Mouse (Mus musculus): ENCODE measurements around the gene Crk.

Crk gene

DNA sequence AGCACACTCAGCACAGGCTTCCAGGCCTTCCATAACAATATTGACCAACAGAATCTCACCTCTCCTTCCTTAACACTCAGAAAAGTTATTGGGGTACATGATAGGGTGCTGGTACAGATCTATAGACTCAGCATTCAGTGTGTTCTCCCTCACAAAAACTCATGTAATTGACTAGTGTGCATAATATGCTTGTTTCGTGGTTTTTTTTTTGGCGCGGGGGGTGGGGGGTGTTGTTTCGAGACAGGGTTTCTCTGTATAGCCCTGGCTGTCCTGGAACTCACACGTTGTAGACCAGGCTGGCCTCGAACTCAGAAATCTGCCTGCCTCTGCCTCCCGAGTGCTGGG is 59.4 kb downstream of the Crk start:
- no peak for DNase-seq (ENCODE audit: low spot score)

DNA sequence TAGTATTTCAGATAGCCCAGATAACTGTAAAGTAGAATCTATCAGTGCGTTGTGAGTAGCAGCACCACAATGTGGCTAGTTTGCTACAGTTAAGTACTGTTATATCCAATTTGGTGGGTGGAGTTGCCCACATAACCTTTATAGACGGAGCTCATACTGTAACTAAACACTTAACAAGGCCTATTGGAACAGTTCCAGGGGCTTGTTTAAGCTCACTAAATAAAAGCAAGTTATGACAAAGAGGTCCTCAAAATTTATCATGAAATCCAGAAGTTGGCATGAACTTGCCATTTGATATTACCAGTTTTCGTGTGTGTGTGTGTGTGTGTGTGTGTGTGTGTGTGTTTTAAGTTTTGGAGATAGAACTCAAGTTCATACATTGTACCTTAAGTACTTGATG is 61.1 kb downstream of the Crk start:
- DNase-seq (ENCODE audit: low spot score), result no peak

DNA sequence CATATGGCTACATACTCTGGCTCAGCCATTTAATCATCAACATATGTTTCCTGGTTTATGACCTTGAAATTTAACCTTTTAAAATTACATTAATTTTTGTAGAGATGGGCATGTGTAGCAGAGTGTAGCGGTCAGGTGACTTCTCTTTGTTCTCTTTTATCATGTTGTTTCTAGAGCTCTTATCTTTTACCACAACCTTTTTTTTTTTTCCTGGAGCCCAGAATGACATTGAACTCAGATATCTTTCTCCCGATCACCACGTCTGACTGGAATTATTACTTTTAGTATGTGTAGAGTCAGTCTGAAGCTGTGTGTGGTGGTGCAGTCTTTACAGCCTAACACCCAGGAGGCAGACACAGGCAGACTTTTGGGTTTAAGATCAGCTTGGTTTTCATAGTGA is 62.6 kb downstream of the Crk start:
- DNase-seq (ENCODE audit: low spot score), result no peak

DNA sequence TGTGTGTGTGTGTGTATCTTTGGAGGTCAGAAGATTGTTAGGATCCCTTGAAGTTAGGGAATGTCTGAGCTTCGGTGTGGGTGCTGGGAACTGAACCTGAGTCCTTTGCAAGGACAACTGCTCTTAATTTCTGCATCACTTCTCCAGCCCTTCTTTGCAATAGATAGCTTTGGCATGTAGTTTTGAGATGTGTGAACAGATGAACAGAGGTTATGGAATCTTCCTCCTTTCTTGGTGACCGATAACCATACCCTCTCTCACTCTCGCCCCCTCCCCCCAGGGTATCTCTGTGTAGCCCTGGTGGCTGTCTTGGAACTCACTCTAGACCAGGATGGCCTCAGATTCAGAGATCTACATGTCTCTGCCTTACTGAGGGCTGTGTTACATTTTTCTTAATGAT is 65.7 kb downstream of the Crk start:
- no peak for DNase-seq (ENCODE audit: low spot score)

DNA sequence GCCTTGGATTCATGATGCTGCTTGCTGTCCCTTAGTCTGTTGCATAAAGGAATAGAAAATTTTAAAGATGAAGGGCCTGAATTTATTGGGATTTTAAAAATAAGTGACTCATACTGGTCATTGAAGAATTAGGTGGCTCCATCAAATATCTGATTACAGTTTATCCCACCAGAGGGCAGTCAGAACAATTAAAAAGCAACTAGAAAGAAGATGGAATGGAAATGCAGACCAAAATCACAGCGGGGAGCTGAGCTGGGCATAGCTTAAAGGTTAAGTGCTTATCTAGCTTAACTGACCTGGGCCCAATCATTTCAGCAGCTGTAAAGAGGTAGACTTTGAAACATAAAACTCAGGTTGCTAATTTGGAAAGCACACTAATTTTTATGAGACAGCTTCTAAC is 71.5 kb downstream of the Crk start:
- no peak for DNase-seq (ENCODE audit: low spot score)

DNA sequence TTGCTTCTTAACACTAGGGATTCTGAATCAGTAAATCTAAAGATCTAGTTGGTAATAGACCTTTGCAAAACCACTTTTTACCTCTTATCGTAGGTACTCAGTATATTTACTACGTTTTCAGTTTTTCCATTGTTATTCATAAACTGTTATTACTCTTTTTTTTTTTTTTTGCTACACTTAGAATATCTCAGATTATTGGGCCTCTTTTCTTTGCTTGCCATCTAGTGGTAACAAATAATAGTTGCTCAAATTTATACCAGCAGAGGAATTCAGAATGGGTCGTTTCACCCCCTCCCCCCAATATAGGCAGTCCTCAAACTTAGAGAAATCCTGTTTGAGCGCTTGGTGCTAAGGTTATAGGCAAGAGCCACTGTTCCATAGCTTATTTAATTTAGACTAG is 72.0 kb downstream of the Crk start:
- no peak for DNase-seq (ENCODE audit: low spot score)
